Mouse (Mus musculus): ENCODE results near the gene Zfp429. TPM values are rescaled to one million over a fixed set of nuclear protein-coding genes. Genes with fewer than 3 reads are reported as not detected.
"Not testable (repeated sequence)": the region's sequence is repeated elsewhere in the genome, so short reads cannot be mapped to it uniquely, and the experiment has no call there.

The Zfp429 gene
- total RNA-seq (2015) (18.0 and 18.4 TPM in 2 replicates), total RNA-seq (2017) (13.0 and 14.7 TPM in 2 replicates)

- peak; percentile 94 for ATAC-seq (ENCODE audit: poor library complexity, severe bottlenecking)
These were observed at the start of gene Zfp429 for GRCm38 (mm10) chr13:67399183-67399903. Gene Zfp429, minus strand, starts transcription at chr13:67399819.

DNA sequence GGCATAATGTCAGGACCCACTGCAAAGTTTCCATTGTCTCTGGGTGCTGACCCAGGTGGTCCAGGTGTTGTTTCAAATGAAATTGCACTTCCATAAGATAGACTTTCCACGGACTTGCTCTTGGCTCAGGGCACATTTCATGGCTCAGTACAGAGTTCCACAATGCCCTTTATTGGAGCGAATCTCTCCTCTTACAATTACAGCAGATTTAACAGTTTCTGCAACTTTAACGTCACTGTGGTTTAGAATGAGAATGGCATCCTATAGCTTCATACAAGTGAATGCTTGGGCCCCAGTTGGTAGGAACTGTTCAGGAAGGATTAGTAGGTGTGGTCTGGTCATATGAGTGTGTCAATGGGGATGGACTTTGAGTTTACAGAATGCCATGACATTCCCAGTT lies 37.5 kb upstream of the Zfp429 start:
- peak; percentile 84 for ATAC-seq (ENCODE audit: poor library complexity, severe bottlenecking)

- no peak for ATAC-seq (ENCODE audit: poor library complexity, severe bottlenecking)
These were observed 28.5 kb upstream of the Zfp429 start for GRCm38 (mm10) chr13:67428116-67428515.

DNA sequence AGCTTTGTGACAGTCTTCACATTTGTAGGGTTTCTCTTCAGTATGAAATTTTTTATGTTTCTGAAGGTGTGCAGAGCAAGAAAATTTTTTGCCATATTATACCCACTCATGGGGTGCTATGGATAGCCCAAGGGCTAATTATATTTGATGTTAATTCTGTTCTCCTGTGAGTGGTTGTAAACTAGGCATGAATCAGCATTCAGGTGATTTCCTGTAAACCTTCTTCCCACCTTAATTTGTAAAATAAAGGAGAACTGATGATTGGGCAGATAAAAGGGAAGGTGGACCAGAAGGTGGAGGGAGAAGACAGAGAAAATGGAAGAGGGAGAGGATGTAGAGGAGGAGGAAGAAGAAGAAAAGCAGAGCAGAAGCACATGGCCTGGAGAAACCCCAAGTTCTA lies 26.1 kb upstream of the Zfp429 start:
- not testable (repeated sequence) for ATAC-seq (ENCODE audit: poor library complexity, severe bottlenecking)

- not testable (repeated sequence) for ATAC-seq (ENCODE audit: poor library complexity, severe bottlenecking)
These were observed 22.9 kb upstream of the Zfp429 start for GRCm38 (mm10) chr13:67422532-67422931.

- peak; percentile 71 for ATAC-seq (ENCODE audit: poor library complexity, severe bottlenecking)
These were observed 21.7 kb upstream of the Zfp429 start, which contains the start of gene Zfp459 for GRCm38 (mm10) chr13:67421207-67421857. Gene Zfp459, minus strand, starts transcription at chr13:67421418.

GRCm38 (mm10) chr13:67420558-67421206 lies 21.1 kb upstream of the Zfp429 start:
- ATAC-seq (ENCODE audit: poor library complexity, severe bottlenecking): no peak

GRCm38 (mm10) chr13:67416811-67417210 lies 17.2 kb upstream of the Zfp429 start:
- ATAC-seq (ENCODE audit: poor library complexity, severe bottlenecking): peak; percentile 34; the same call in 1 of the 2 replicates

DNA sequence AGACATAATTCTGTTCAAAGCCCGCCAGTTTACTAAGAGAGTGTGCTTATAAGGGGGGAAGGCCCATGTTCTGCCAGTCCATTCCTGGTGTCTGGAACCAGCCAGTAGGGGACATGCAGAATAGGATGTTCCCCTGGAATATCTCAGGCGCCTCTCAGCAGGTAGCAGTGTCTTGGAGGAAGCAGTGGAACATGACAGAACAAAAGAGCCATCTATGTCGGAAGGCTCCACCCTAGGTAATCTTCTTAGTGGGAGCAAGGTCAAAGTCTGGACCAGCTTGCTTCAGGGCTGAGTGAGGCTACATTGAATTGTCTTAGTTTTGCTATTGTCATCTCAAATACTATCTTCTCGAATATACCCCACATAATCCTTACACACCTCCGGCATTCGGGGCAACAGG lies 16.1 kb upstream of the Zfp429 start:
- no peak for ATAC-seq (ENCODE audit: poor library complexity, severe bottlenecking)

DNA sequence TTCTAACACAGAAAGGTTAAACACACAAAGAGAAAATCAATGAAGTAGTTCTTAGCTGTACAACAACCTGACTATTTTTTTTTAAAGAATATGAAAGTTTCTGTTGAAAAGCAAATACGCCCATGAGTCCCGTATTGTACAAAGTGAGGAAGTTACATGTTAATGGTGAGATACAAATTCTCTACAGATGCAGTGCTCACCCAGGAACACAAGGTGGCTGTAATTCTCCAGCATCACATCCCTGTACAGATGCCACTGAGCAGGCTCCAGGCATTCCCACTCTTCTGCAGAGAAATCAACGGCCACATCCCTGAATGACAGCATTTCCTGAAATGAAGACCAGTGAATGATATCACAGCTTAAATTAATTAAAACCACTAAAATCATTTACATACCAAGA lies 14.0 kb upstream of the Zfp429 start:
- ATAC-seq (ENCODE audit: poor library complexity, severe bottlenecking): peak; percentile 47; the same call in 1 of the 2 replicates

DNA sequence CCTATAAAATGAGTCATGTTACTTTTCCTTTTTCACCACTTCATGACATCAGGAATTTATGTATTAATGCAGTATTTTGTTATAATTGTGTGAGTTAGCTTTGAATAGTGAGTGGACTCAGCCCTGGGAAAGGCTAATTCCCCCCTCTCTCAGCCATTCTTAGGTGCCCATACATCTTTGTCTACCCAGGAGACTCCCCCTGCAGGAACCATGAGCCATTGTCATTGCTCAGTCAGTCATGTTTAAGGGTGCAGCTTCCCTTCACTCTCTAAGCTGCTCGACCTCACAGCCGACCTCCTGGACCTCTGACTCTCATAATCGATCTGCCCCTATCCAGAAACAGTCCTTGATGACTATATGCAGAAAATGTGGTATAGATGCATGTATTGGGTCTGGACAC lies 23.4 kb downstream of the Zfp429 start:
- ATAC-seq (ENCODE audit: poor library complexity, severe bottlenecking): not testable (repeated sequence)

DNA sequence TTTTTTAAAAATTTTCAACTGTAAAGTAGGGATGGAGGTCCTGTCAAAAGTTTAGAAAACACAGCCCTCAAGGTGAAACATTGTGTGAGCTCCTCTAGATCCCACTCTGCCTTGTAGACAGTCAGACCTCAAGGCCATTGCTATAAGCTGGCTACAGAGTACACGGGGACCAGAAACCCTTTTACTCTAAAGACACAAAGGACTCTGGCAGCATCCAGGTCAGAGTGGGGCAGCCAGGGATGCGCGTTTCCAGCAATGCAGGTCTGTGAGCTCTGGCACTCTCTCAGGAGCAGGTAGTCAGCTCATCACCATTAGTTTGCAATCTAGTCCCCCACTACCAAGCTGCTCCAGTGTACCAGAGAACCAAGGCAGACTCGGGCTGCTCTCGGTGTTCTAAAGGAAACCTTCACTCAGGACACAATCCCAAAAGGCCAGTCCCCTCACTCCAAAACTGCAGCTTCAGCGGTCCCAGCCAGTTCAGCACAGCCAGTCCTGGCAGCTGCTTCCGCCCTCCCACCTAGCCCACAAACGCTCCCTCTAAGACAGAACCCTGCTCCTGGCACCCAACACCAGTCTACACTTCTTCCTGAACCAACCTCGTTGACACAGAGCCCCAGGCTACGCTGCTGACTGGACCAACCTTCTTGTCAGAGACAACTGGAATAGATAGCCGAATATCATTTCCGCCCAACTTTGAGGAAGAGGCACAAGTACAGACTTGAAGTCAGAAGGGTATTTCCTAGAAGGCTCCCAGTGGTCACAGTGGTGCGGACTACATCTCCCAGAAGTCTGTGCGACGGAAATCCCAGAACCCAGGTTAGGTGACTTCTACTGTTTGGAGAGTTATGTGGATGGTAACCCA lies 24.3 kb downstream of the Zfp429 start, which contains the start of the genes Gm28041 and Zfp456:
Gene Gm28041 (minus strand): TSS at position 684 of the 862 bp plus-strand sequence.
Gene Zfp456 (minus strand): TSS at position 761 of the 862 bp plus-strand sequence.
- ATAC-seq (ENCODE audit: poor library complexity, severe bottlenecking): peak; percentile 96

GRCm38 (mm10) chr13:67360131-67360744 lies 39.4 kb downstream of the Zfp429 start, which contains the start of the genes Gm28044 and Zfp953:
Gene Gm28044, minus strand, starts transcription at chr13:67360536.
Gene Zfp953, minus strand, starts transcription at chr13:67360605.
- ATAC-seq (ENCODE audit: poor library complexity, severe bottlenecking): peak; percentile 94

DNA sequence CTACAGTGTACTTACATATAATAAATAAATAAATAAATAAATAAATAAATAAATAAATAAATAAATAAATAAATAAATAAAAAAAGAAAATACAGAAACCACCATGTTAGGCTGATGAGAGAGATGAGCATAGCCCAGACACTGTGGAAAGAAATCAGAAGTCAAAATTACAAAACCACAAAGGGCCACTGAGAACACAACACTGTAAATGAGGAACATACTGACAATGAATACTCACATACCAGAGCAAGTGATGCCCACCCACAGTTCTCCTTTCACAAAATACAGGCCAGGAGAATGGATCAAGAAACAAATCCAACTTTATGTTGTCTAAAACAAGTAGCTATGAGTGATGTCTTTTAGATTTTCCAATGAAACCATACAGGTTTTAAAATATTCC lies 47.8 kb downstream of the Zfp429 start:
- peak; percentile 78 for ATAC-seq (ENCODE audit: poor library complexity, severe bottlenecking)

- ATAC-seq (ENCODE audit: poor library complexity, severe bottlenecking): peak; percentile 85
These were observed 56.2 kb downstream of the Zfp429 start for GRCm38 (mm10) chr13:67343422-67343821.

Other genes with a start within 250 kb of the Zfp429 start
- gene Rsl1, start 226.6 kb downstream of the Zfp429 start, total RNA-seq (2015): 6.5 and 7.5 TPM in 2 replicates
- 5.0 and 5.4 TPM in 2 replicates for gene Rsl1, start 226.6 kb downstream of the Zfp429 start, total RNA-seq (2017)
- gene Zfp455, start 205.3 kb downstream of the Zfp429 start, total RNA-seq (2015): 2.7 and 3.6 TPM in 2 replicates
- gene Zfp455, start 205.3 kb downstream of the Zfp429 start, total RNA-seq (2017): 1.7 and 2.4 TPM in 2 replicates
- gene Zfp458, start 121.4 kb downstream of the Zfp429 start, total RNA-seq (2015): 4.7 and 5.6 TPM in 2 replicates
- gene Zfp458, start 121.4 kb downstream of the Zfp429 start, total RNA-seq (2017): 2.9 and 4.3 TPM in 2 replicates
- gene Zfp457, start 93.3 kb downstream of the Zfp429 start, total RNA-seq (2015): 0.60 TPM in 1 of 2 replicates, not detected in the other
- 0.65 TPM in 1 of 2 replicates, not detected in the other for gene Zfp457, start 93.3 kb downstream of the Zfp429 start, total RNA-seq (2017)
- 10.9 and 11.7 TPM in 2 replicates for gene Zfp595, start 67.2 kb downstream of the Zfp429 start, total RNA-seq (2015)
- gene Zfp595, start 67.2 kb downstream of the Zfp429 start, total RNA-seq (2017): 8.4 and 8.7 TPM in 2 replicates
- gene Gm28044, start 39.3 kb downstream of the Zfp429 start, total RNA-seq (2015): 4.0 and 7.5 TPM in 2 replicates
- gene Gm28044, start 39.3 kb downstream of the Zfp429 start, total RNA-seq (2017): 17.5 and 18.9 TPM in 2 replicates
- gene Zfp953, start 39.2 kb downstream of the Zfp429 start, total RNA-seq (2015): 14.0 and 14.4 TPM in 2 replicates
- gene Zfp953, start 39.2 kb downstream of the Zfp429 start, total RNA-seq (2017): 11.3 and 12.1 TPM in 2 replicates
- gene Gm28041, start 24.1 kb downstream of the Zfp429 start, total RNA-seq (2015): 1.6 TPM in 1 of 2 replicates, not detected in the other
- gene Gm28041, start 24.1 kb downstream of the Zfp429 start, total RNA-seq (2017): 3.6 and 4.6 TPM in 2 replicates
- 4.5 and 6.4 TPM in 2 replicates for gene Zfp456, start 24.0 kb downstream of the Zfp429 start, total RNA-seq (2015)
- 4.0 and 4.5 TPM in 2 replicates for gene Zfp456, start 24.0 kb downstream of the Zfp429 start, total RNA-seq (2017)
- gene Zfp459, start 21.6 kb upstream of the Zfp429 start, total RNA-seq (2015): 0.30 and 1.5 TPM in 2 replicates
- gene Zfp459, start 21.6 kb upstream of the Zfp429 start, total RNA-seq (2017): 0.11 and 1.1 TPM in 2 replicates
- 4.1 and 6.9 TPM in 2 replicates for gene Zfp874a, start 51.8 kb upstream of the Zfp429 start, total RNA-seq (2015)
- gene Zfp874a, start 51.8 kb upstream of the Zfp429 start, total RNA-seq (2017): 8.6 and 9.2 TPM in 2 replicates
- gene Zfp874b, start 84.4 kb upstream of the Zfp429 start, total RNA-seq (2015): 8.5 and 12.3 TPM in 2 replicates
- gene Zfp874b, start 84.4 kb upstream of the Zfp429 start, total RNA-seq (2017): 7.5 and 9.0 TPM in 2 replicates
- 6.5 and 8.7 TPM in 2 replicates for gene Zfp58, start 100.7 kb upstream of the Zfp429 start, total RNA-seq (2015)
- 7.2 and 11.0 TPM in 2 replicates for gene Zfp58, start 100.7 kb upstream of the Zfp429 start, total RNA-seq (2017)
- gene Gm26965, start 126.3 kb upstream of the Zfp429 start, total RNA-seq (2015): 3.0 TPM in 1 of 2 replicates, not detected in the other
- not detected in 2 replicates for gene Gm26965, start 126.3 kb upstream of the Zfp429 start, total RNA-seq (2017)
- 26.3 and 38.3 TPM in 2 replicates for gene Zfp87, start 126.4 kb upstream of the Zfp429 start, total RNA-seq (2015)
- gene Zfp87, start 126.4 kb upstream of the Zfp429 start, total RNA-seq (2017): 21.2 and 23.2 TPM in 2 replicates
- 13.2 and 17.5 TPM in 2 replicates for gene Zfp748, start 154.0 kb upstream of the Zfp429 start, total RNA-seq (2015)
- gene Zfp748, start 154.0 kb upstream of the Zfp429 start, total RNA-seq (2017): 16.3 and 18.7 TPM in 2 replicates
- gene Zfp729b, start 209.9 kb upstream of the Zfp429 start, total RNA-seq (2015): 15.1 and 16.9 TPM in 2 replicates
- 19.1 and 21.4 TPM in 2 replicates for gene Zfp729b, start 209.9 kb upstream of the Zfp429 start, total RNA-seq (2017)
- gene Gm49345, start 237.9 kb upstream of the Zfp429 start, total RNA-seq (2015): not detected in 2 replicates
- gene Gm49345, start 237.9 kb upstream of the Zfp429 start, total RNA-seq (2017): not detected in 2 replicates
- gene Zfp729a, start 238.0 kb upstream of the Zfp429 start, total RNA-seq (2015): 13.8 and 17.5 TPM in 2 replicates
- 7.7 and 21.3 TPM in 2 replicates for gene Zfp729a, start 238.0 kb upstream of the Zfp429 start, total RNA-seq (2017)

Data from megakaryocyte, adult 5-6 weeks (primary cell).